Mouse (Mus musculus) bone marrow, adult 2 months (tissue): ENCODE data around the gene Vstm2a.

Experiments used
- CTCF ChIP-seq: fragments of 200-500 bp; IDR thresholded peaks from 2 replicates; pipeline ENCODE4 v1.5.1; 2011; ENCODE audit warnings: low read length, control low read depth; ENCODE audit not compliant: control insufficient read depth, insufficient read depth
- POLR2A ChIP-seq: fragments of 200-500 bp; IDR thresholded peaks from 2 replicates; pipeline ENCODE4 v1.6.1; 2011; ENCODE audit warnings: low read depth, mild to moderate bottlenecking, control low read depth, low read length, borderline replicate concordance; ENCODE audit not compliant: control insufficient read depth

GRCm38 (mm10) chr11:16299960-16300359 lies 42.4 kb downstream of the Vstm2a start:
- no peak for TF ChIP-seq CTCF
- TF ChIP-seq POLR2A: no peak
